Mouse (Mus musculus) retina, postnatal 7 days (tissue): ENCODE results near the gene Tpm4.
A peak's percentile ranks its signal among the peaks of the same experiment; 100 is the strongest.

Experiments used
- DNase-seq: peaks from one replicate; pipeline ENCODE4 v3.0.0-alpha.2; 2012; ENCODE audit warnings: low read depth, low spot score

Tpm4 gene

GRCm38 (mm10) chr8:72143256-72143824 is 8.6 kb downstream of the Tpm4 start:
- DNase-seq, result no peak

DNA sequence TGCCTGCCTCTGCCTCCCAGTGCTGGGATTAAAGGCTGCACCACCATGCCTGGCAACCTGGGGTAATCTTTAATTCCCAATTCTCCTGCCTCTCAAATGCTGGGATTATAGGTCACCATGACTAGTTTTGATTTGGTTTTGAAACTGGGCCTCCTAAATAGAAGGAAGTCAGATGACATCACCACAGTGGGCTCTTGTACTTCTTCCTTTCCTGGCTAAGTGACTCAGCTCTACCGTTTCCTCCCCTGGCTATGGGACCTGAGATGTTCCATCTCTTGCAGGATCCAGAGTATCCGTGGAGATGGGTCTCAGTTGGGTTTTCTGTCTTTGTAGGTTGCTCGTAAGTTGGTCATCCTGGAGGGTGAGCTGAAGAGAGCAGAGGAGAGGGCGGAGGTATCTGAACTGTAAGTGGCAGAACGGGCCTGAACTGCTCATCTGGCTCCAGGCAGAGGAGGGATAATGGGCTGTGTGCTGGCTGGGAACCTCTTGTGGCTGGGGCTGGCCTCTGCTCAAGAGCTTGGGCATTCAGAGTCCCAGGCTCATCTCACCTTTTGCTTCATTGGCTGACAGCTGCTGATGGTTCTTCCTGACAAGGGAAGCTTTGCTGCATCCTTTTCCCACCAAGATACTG is 9.7 kb downstream of the Tpm4 start:
- DNase-seq, result no peak

- no peak for DNase-seq
Observed at GRCm38 (mm10) chr8:72145511-72145910, 10.7 kb downstream of the Tpm4 start.

- no peak for DNase-seq
Observed at GRCm38 (mm10) chr8:72146056-72146455, 11.3 kb downstream of the Tpm4 start.

GRCm38 (mm10) chr8:72146556-72146955 is 11.8 kb downstream of the Tpm4 start:
- no peak for DNase-seq

- no peak for DNase-seq
Observed at GRCm38 (mm10) chr8:72147266-72147665, 12.5 kb downstream of the Tpm4 start.

DNA sequence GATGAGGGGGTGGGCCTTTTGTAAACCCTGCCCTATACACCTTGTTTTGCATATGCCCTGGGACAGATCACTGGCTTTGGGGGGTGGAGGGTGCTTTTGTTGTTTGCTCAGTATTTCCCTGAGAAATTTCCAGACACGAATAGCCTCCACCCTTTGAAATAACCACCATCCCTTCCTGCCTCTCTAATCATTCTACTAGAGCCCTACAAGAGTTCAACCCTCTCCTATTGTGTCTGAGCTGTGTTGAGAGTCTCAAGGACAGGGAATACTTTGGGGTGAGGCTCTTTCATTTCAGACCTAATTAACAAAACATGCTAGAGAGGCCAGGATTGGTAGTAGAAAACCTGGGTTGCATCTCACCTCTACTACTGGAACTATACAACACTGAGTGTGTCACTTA is 14.3 kb downstream of the Tpm4 start:
- no peak for DNase-seq

- no peak for DNase-seq
Observed at GRCm38 (mm10) chr8:72151418-72152078, 16.8 kb downstream of the Tpm4 start.

GRCm38 (mm10) chr8:72153382-72153781 is 18.6 kb downstream of the Tpm4 start:
- no peak for DNase-seq

GRCm38 (mm10) chr8:72158096-72158495 is 23.3 kb downstream of the Tpm4 start:
- no peak for DNase-seq

DNA sequence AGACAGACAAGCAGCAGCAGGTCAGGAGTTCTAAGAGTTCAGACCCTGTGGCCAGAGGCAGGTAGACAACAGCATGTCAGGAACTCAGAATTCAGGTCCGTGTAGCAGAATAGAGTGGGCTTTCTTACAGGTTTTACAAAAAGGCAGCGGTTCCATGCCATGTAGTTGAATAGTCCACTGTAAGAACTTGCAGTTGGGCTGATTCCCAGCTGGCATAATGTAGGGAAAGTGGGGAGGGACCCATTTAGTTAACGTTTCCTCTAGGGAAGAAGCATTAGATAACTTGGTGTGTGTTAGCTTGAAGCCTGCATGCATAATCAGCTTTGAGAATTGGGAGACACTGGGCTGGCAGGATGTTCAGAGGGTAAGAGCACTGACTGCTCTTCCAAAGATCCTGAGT is 24.0 kb downstream of the Tpm4 start:
- no peak for DNase-seq

GRCm38 (mm10) chr8:72160007-72160406 is 25.2 kb downstream of the Tpm4 start:
- DNase-seq, result no peak

- peak; percentile 99 for DNase-seq
Observed at GRCm38 (mm10) chr8:72160707-72161697, 26.2 kb downstream of the Tpm4 start, which contains the start of gene Rab8a. Rab8a (plus strand) TSS chr8:72161200.

DNA sequence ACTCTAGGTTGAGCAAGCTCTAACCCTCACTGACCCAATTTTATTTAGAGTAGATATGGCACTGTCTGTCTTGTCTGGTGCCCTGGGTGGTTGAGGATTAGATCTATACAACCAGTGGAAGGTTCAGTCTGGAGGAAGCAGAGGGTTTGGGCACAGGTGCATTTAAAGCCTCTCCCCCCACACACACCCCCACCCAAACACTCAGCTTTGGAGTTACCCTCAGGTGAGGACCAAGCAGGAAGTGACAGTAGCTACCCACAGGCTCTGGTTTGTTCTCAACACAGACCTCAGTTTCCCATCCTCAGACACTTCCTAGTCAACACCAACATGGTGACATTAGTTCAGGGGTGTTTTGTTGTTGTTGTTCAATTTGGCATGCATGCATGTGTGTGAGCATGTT is 28.0 kb downstream of the Tpm4 start:
- no peak for DNase-seq

GRCm38 (mm10) chr8:72169098-72169668 is 34.4 kb downstream of the Tpm4 start:
- no peak for DNase-seq

- DNase-seq, result no peak
Observed at GRCm38 (mm10) chr8:72169681-72170249, 35.0 kb downstream of the Tpm4 start.

DNA sequence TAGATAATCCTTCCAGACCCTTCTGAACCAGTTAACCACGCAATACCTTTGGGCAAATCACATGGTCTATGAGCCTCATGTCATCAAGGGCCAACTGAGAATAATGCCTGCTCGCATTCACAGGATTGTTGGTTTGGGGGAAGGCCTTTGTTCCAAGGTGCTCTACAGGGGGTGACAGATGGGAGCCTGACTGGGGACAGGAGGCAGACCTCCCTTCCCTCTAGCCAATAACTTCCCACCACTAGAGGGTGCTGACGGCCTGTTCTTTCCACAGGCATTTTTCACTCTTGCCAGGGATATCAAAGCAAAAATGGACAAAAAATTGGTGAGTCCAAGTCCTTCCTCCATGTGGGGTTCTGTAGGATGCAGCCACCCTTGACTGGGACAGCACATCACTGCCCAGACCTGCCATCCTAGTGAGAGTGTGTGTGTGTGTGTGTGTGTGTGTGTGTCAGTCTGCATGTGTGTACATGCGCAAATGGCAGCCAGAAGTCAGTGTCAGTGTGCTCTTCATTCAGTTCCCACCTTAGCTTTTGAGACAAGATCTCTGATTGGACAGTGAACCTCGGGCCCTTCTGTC is 42.7 kb downstream of the Tpm4 start:
- DNase-seq, result peak; percentile 46

- no peak for DNase-seq
Observed at GRCm38 (mm10) chr8:72183554-72184202, 48.9 kb downstream of the Tpm4 start.

DNA sequence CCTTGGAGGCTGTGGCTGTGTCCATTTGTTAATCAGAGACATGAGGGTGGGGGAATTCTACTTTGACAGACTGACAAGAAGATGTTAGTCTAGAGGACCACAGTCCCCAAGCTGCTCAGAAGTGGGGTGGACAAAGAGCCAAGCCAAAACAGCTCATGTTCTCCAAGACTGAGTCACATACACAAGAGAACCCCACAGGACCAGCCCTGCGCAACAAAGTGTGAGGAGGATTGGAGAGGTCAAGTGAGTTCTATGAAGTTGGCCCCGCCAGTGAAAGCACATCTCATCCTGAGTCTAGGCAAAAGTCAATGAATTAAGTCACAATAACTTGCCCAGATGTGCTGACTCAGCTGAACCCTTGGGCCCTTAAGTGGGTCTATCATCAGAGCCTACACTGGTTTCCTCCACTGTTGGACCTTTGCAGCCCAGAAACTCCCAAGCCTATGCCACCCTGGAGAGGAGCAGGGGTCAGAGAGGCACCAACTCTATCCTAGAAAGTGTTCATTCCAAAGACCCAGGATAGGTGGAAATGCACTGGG is 53.1 kb downstream of the Tpm4 start:
- no peak for DNase-seq
